Mouse (Mus musculus): ENCODE results near the gene Nup93.

The Nup93 gene

DNA sequence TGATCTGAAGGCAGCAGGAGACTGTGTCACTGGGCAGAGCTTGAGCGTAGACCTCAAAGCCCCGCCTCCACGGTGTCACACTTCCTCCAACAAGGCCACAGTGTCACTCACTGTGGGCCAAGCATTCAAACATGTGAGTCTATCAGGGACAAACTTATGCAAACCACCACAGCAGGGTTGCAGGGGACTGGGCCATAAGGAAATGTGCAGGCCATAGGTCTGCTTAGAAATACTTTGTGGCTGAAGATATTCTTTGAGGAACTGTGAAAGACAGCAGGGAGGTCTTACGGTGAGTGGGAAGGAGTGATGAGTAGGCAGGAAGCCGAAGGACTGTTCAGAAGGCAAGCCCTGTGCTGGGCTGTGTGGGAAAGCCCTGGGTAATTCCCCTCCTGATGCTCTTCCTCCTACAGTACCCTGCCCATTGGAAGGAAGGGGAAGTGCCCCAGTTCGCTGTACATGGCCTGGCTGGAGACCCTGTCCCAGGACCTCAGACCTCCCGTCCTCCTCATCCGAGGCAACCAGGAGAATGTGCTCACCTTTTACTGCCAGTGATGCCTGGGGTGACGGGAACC, 151.1 kb downstream of the Nup93 start:
- DNase-seq: peak; percentile 83

Measured in thymus, postnatal 4 days (tissue).